In the genomic region with DNA sequence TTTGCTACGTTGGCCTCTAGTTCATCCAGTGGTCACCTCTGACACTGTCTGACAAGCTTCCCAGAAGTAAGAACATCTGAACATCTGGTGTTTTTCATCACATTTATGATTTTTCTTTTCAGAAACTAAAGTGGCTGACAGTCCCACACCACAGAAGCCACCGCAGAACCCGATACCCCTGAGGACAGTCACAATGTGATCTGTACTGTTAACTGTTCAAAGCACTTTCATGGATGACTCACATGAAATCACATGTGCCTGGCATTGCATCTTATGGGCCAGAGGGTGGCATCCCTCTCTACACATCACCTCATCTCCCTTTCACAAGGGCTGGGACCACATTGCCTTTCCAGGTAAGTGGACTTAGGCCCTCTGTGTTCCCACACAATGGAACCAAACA, we compare ENCODE assay signal across 15 mouse cellular contexts.
"Had no signal": no experiment of that assay in that cellular context is flagged by ENCODE, and none has a peak within 500 bp of the region (broad histone marks: within the 10 kb centered on the region; RNA-seq: fewer than 3 reads in every experiment).

No protein-coding gene starts in this region.

- H3K36me3 ChIP-seq: liver, embryonic 13.5 days had no signal

- H3K27me3 ChIP-seq: liver, embryonic 13.5 days had no signal

- H3K4me2 ChIP-seq: liver, embryonic 13.5 days; midbrain, embryonic 11.5 days had no signal

- H3K4me3 ChIP-seq: layer of hippocampus, adult 2 months; left cerebral cortex, adult 2 months; liver, embryonic 13.5 days had no signal

- H3K9me3 ChIP-seq: liver, embryonic 13.5 days had no signal

- ATAC-seq: intestine, postnatal 0 days had no signal

- DNase-seq: kidney, adult 9 months; layer of hippocampus, adult 9-11 months; layer of hippocampus, postnatal 36 days; liver, embryonic 13.5 days; lung, adult 2 months; lung, postnatal 14 days; lung, postnatal 4 days; midbrain, embryonic 14.5 days; thymus, adult 18-20 months; thymus, postnatal 14 days; thymus, postnatal 4 days had no signal

- H3K9ac ChIP-seq: liver, embryonic 13.5 days had no signal

- H3K27ac ChIP-seq: layer of hippocampus, adult 2 months; left cerebral cortex, adult 2 months; liver, embryonic 13.5 days had no signal
